Mouse (Mus musculus) midbrain, embryonic 16.5 days (tissue): ENCODE results near the gene Fam131a. TPM values are rescaled to one million over a fixed set of nuclear protein-coding genes. Genes with fewer than 3 reads are reported as not detected.

Experiments
- ATAC-seq: fragments of 200-750 bp; cut with Nextera tagmentation; 2 replicates; pipeline ENCODE4 v1.8.0; 2017; ENCODE audit warnings: moderate TSS enrichment
- H3K27ac ChIP-seq: fragments of 300-500 bp; sonication (generic); 2 replicates; pipeline ENCODE4 v1.5.1; 2014; ENCODE audit warnings: mild to moderate bottlenecking, low read length, mixed read lengths
- H3K27me3 ChIP-seq: fragments of 300-500 bp; sonication (generic); 2 replicates; pipeline ENCODE4 v1.6.1; 2014; ENCODE audit warnings: low read depth, low read length, mixed read lengths; ENCODE audit not compliant: control insufficient read depth, insufficient read depth
- H3K36me3 ChIP-seq: fragments of 300-500 bp; sonication (generic); 2 replicates; pipeline ENCODE4 v1.6.1; 2014; ENCODE audit warnings: mild to moderate bottlenecking, low read length, moderate library complexity, mixed read lengths; ENCODE audit not compliant: control insufficient read depth, insufficient read depth
- H3K4me1 ChIP-seq: fragments of 300-500 bp; sonication (generic); 2 replicates; pipeline ENCODE4 v1.6.1; 2014; ENCODE audit warnings: mild to moderate bottlenecking, low read length, mixed read lengths; ENCODE audit not compliant: control insufficient read depth, insufficient read depth
- H3K4me2 ChIP-seq: fragments of 300-500 bp; sonication (generic); 2 replicates; pipeline ENCODE4 v1.6.1; 2014; ENCODE audit warnings: mild to moderate bottlenecking, low read length, mixed read lengths
- H3K4me3 ChIP-seq: fragments of 300-500 bp; sonication (generic); 2 replicates; pipeline ENCODE4 v1.5.1; 2014; ENCODE audit warnings: low read depth, mild to moderate bottlenecking, low read length, moderate library complexity, mixed read lengths
- H3K9ac ChIP-seq: fragments of 300-500 bp; sonication (generic); 2 replicates; pipeline ENCODE4 v1.6.1; 2014; ENCODE audit warnings: low read depth, low read length, mixed read lengths
- H3K9me3 ChIP-seq: fragments of 300-500 bp; sonication (generic); replicated peaks from 2 replicates; pipeline ENCODE4 v1.6.1; 2014; ENCODE audit warnings: mild to moderate bottlenecking, low read length, mixed read lengths; ENCODE audit not compliant: control insufficient read depth, poor library complexity, severe bottlenecking
- WGBS: fragments of 180-500 bp; shearing (Covaris S2); extraction: QIAGEN DNeasy Blood & Tissue Kit; methylation state at CpG from one replicate; pipeline ENCODE4 v1.1.7; 2014; 5-methylcytosine and 5-hydroxymethylcytosine counted together
- polyA plus RNA-seq: library from polyadenylated mRNA; unstranded; fragments of >200 nt; fragmentation: Nextera tagmentation; extraction: Ambion mirVana; gene quantifications from 2 replicates; pipeline ENCODE4 v1.2.1, GENCODE M21; 2015

The Fam131a gene
- polyA plus RNA-seq, 1 experiment from 2014 or later, result 66.5 TPM

DNA sequence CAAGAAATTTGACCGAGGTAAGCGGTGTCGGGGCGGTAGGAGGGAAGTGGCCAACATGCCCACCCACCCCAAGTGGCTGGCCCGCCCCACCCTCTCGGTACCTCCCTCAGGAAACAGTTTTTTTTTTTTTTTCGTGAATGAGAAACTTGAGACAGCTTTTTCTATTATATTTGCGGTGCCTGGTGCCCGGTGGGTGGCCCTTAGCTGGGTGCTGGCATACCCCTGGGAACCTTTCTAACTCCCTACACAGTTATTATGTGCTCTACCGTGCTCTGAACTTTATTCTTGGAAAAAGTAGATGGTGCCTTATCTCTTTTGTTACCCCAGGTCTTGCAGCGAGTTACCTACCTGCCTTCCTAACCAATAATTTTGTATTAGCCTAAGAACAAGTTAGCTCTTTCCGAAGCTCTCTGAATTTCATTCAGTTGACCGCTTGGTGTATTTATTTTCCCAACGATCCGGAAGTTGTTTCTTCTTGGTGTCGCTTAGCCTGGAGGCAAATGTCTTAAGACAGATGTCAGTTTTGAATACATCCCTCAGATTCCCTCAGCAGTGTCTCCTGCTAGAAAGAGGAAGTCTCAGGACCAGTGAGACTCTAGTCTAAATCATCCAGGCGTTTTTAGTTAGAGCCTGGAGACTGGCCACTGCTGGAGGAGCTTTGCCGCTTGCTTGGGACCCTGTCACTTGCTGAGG, 25.1 kb downstream of the Fam131a start:
- 5% methylated on average over 18 of the region's 18 CpGs for WGBS
- H3K27ac ChIP-seq, result peak overlapping the region; percentile 95
- H3K4me1 ChIP-seq, result peaks cover 28% of the 10 kb centered on the region
- 0 out of 2 replicates have a peak, but pooled peaks cover under 1% of the 10 kb centered on the region for H3K36me3 ChIP-seq
- peak overlapping the region; percentile 69 for H3K4me3 ChIP-seq
- no peaks in the 10 kb centered on the region for H3K9me3 ChIP-seq
- peak overlapping the region; percentile 85 for H3K9ac ChIP-seq
- peak overlapping the region; percentile 95 for H3K4me2 ChIP-seq
- H3K27me3 ChIP-seq, result no peaks in the 10 kb centered on the region
- ATAC-seq, result 0 out of 2 replicates have a peak, but pooled peaks have one; percentile 1

DNA sequence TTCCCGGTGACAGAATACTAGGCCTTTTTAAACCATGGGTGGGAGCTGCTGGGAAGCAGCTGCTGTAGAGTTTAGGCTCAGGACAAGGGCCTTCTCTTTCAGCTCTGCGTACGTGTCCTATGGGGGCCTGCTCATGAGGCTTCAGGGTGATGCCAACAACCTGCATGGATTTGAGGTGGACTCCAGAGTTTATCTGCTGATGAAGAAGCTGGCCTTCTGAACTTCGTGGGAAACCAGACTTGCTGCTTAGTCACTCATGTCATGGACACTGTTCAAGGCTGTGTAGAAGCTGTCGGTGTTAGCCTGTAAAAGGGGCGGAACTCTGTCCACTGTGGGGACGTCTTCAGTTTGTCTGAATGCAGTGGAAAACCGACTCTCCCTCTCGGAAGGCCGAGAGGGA, 28.8 kb downstream of the Fam131a start:
- no peak overlapping the region for H3K4me2 ChIP-seq
- ATAC-seq, result no peak
- no peaks in the 10 kb centered on the region for H3K9me3 ChIP-seq
- no peaks in the 10 kb centered on the region for H3K36me3 ChIP-seq
- 90% methylated on average over 10 of the region's 10 CpGs for WGBS
- H3K4me1 ChIP-seq, result peaks cover 7% of the 10 kb centered on the region
- no peaks in the 10 kb centered on the region for H3K27me3 ChIP-seq
- H3K4me3 ChIP-seq, result no peak overlapping the region
- no peak overlapping the region for H3K27ac ChIP-seq
- no peak overlapping the region for H3K9ac ChIP-seq

DNA sequence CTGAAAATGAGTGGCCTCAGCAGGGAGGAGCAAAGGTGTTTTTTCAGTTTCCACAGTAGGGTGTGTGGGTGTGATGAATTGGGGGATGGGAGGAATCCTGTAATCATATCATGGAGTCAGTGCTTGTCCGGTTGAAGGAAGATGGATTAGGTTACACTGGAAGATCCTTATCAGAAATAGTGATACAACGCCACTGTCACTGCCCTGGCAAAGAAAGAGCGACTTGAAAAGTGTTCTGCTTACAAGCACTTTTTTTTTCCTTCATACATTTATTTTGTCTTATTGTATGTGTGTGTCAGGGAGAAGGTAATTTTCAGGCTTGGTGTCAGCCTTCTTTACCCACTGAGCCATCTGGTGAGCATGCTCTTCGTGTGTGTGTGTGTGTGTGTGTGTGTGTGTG, 29.7 kb downstream of the Fam131a start:
- WGBS, result 90% methylated on average over 4 of the region's 4 CpGs
- H3K9ac ChIP-seq, result no peak overlapping the region
- H3K4me1 ChIP-seq, result peaks cover 7% of the 10 kb centered on the region
- no peaks in the 10 kb centered on the region for H3K27me3 ChIP-seq
- no peaks in the 10 kb centered on the region for H3K36me3 ChIP-seq
- H3K4me2 ChIP-seq, result no peak overlapping the region
- no peak overlapping the region for H3K27ac ChIP-seq
- H3K4me3 ChIP-seq, result no peak overlapping the region
- H3K9me3 ChIP-seq, result no peaks in the 10 kb centered on the region
- no peak for ATAC-seq

DNA sequence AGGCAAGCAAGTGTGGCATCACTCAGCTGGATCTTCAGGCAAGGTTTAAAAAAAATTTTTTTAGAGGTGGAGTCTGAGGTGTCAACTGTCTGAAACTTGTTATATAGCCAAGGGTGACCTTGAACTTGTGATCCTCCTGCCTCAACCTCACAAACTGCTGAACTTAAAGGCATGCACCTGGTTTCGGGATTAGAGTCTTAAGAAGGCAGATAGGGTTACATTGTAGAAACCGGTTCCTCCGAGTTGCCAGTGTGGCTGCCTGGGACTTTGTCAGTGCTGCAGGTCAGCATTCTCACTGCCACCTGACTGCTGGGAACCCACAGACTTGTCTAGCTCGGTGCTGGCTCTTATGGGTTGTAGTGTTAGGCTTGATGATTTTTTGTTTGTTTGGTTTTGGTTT, 30.2 kb downstream of the Fam131a start:
- Histone ChIP-seq H3K4me1 (peaks cover 7% of the 10 kb centered on the region), H3K9me3 (no peaks in the 10 kb centered on the region), H3K27ac (no peak overlapping the region), H3K9ac (no peak overlapping the region), H3K27me3 (no peaks in the 10 kb centered on the region), H3K4me3 (no peak overlapping the region), H3K36me3 (no peaks in the 10 kb centered on the region), H3K4me2 (no peak overlapping the region)
- WGBS, result 74% methylated on average over 4 of the region's 4 CpGs
- no peak for ATAC-seq

DNA sequence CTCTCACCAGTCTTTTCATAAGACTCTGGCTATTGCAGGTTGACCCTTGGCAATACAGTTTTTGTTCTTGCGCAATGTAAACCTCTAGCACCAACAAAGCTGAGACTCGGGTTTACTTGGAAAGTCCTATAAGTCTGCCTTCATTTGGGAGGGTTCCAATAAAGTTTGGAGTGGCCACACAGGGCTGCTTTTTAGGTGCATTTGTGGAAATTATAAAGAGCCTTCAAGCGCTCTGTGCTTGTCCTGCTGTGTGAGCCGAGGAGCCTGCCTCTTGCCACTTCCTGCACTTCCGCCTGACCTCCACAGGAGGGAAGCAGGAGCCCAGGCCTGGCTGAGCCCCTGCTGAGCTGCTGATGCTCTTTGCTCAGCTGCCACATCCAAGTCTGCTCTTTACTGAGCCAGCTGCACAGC, 31.3 kb downstream of the Fam131a start:
- 33% methylated on average over 5 of the region's 5 CpGs for WGBS
- H3K9me3 ChIP-seq, result no peaks in the 10 kb centered on the region
- no peaks in the 10 kb centered on the region for H3K36me3 ChIP-seq
- no peak overlapping the region for H3K4me2 ChIP-seq
- H3K4me1 ChIP-seq, result no peaks in the 10 kb centered on the region
- H3K27me3 ChIP-seq, result no peaks in the 10 kb centered on the region
- H3K4me3 ChIP-seq, result no peak overlapping the region
- H3K9ac ChIP-seq, result no peak overlapping the region
- peak; percentile 63; the same call in 1 of the 2 replicates for ATAC-seq
- no peak overlapping the region for H3K27ac ChIP-seq

DNA sequence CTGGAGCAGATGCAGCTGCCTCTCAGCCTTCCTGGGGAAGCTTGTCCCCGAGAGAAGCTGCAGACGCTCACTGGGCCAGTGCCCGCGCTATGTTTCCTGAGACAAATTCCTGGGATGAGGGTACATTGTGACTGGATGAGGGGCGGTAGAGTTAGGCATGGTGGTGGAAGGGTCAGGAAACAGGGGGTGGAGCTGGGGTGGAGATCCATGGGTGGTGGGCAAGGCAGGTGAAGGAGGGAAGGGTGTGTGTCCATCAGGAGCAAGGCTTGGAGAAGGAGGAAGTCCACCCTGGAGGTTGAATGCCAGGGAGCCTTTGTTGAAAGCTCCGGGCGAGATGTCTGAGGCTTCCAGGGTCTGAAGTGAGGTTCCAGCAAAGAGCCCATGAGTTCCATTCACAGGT, 32.3 kb downstream of the Fam131a start:
- H3K27ac ChIP-seq, result no peak overlapping the region
- no peak overlapping the region for H3K4me3 ChIP-seq
- no peak overlapping the region for H3K9ac ChIP-seq
- WGBS, result 79% methylated on average over 7 of the region's 7 CpGs
- H3K4me1 ChIP-seq, result no peaks in the 10 kb centered on the region
- H3K4me2 ChIP-seq, result no peak overlapping the region
- H3K36me3 ChIP-seq, result no peaks in the 10 kb centered on the region
- no peak for ATAC-seq
- no peaks in the 10 kb centered on the region for H3K9me3 ChIP-seq
- no peaks in the 10 kb centered on the region for H3K27me3 ChIP-seq

DNA sequence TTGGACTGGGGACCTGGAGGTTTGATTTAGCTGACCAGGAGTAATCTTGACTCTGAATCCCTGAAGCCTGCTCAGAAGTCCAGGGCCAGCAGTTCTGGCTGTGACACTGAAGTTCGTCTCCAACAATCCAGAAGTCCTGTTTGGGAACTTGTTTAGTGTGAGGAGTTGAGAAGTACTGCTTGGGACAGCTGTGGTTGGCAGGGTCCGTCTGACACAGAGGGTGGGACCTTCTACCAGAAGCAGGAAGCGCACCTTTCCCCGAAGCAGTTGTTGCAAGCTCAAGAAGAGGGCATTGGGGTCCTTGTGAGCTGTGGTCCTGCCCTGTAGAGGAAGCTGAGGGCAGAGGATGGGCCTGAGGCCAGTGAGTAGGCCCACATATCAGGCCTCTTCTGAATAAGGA, 32.7 kb downstream of the Fam131a start:
- ATAC-seq, result no peak
- no peaks in the 10 kb centered on the region for H3K4me1 ChIP-seq
- WGBS, result 78% methylated on average over 4 of the region's 4 CpGs
- H3K4me2 ChIP-seq, result no peak overlapping the region
- H3K36me3 ChIP-seq, result no peaks in the 10 kb centered on the region
- no peaks in the 10 kb centered on the region for H3K9me3 ChIP-seq
- no peak overlapping the region for H3K4me3 ChIP-seq
- H3K9ac ChIP-seq, result no peak overlapping the region
- no peak overlapping the region for H3K27ac ChIP-seq
- H3K27me3 ChIP-seq, result no peaks in the 10 kb centered on the region

DNA sequence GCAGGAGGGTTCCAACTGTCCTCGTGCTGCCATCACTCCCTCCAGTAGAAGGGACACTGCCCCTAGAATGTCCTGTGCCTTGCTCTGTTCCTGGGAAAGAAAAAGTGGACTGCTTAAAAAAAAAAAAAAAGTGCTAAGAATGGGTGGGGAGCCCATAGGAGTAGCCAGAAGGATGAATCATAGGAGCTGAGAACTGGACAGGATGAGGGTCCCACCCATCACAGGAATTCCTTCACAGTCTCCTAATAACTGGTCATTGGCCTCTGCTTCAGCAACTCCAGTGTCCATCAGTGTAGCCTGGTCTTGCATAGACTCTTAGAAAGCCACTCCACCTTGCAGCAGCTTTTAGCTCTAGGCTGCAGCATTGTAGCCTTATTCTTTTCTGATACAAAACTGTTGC, 33.3 kb downstream of the Fam131a start:
- Histone ChIP-seq H3K9ac (no peak overlapping the region), H3K4me1 (no peaks in the 10 kb centered on the region), H3K27me3 (no peaks in the 10 kb centered on the region), H3K4me3 (no peak overlapping the region), H3K36me3 (no peaks in the 10 kb centered on the region), H3K27ac (no peak overlapping the region), H3K4me2 (no peak overlapping the region), H3K9me3 (no peaks in the 10 kb centered on the region)
- WGBS, result 56% methylated on average over 1 of the region's 1 CpGs
- ATAC-seq, result no peak

DNA sequence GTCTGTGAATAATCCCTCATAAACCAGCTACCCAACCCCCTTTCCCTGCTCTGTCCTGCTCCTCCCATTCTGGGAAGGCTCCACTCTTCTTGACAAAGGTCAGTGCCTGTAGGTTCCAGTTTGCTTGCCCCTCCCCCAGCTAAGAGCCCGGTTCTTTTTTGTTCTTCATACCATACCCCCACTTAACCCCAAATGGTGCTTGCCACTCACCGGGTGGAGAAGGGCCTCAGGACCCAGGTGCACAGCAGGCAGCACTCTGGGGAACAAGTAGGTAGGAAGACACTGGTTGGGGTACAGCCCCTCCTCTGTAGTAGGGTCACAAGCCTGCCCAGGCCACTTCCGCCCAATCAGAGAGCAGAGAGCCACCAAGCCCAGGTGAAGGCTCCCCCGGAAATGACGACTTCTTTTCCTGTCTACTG, 37.3 kb downstream of the Fam131a start:
- no peaks in the 10 kb centered on the region for H3K36me3 ChIP-seq
- H3K9me3 ChIP-seq, result no peaks in the 10 kb centered on the region
- ATAC-seq, result no peak
- H3K4me2 ChIP-seq, result no peak overlapping the region
- H3K27ac ChIP-seq, result no peak overlapping the region
- H3K4me1 ChIP-seq, result peaks cover 14% of the 10 kb centered on the region
- no peak overlapping the region for H3K4me3 ChIP-seq
- H3K9ac ChIP-seq, result no peak overlapping the region
- WGBS, result 39% methylated on average over 5 of the region's 5 CpGs
- peaks cover 11% of the 10 kb centered on the region for H3K27me3 ChIP-seq
